ENCODE assay signal across 10 mouse cellular contexts in the genomic region with DNA sequence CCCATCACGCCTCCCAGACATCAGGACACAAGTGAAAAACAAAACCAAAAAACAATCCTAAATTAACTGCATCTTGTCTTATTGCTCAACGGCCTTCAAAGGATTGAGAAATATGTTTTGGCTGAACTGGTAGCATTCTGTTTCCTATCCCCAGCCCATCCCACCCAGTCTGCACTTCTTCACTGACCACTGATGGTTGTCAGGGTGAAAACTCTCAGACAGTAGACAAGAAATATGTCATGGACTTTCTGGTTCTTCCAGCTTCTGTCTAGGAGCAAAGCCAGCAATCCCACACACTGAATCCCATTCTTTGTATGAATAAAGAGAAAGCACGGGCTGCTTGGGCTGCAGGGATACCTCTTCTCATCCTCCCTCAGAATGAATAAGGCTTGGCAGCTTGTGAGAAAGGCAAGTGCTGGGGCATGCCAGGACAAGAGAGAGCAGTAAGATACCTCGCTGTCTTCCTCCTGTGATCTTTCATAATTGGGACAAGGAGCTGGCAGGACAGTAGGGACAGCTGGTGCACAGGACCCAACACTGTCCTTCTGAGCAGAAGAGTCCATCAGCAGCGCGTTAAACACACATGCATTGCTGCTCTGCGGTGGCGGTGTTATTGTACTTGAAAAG.
A peak's percentile ranks its signal among the peaks of the same experiment; 100 is the strongest.
DNase-seq lines count a peak whose midpoint lies in the region.
"Had no signal": no experiment of that assay in that cellular context is flagged by ENCODE, and none has a peak within 500 bp of the region (broad histone marks: within the 10 kb centered on the region; RNA-seq: fewer than 3 reads in every experiment).

No protein-coding gene starts in this region.

- intact Hi-C loops in left cerebral cortex, postnatal 36 days (cut with DNase I): no loop called here

- peak; percentile 5 to 9 for DNase-seq in layer of hippocampus, postnatal 14 days (ENCODE audit: low spot score in 2 of 2)
- DNase-seq in layer of hippocampus, postnatal 25 days (ENCODE audit: extremely low spot score in 1 of 2, low spot score in 1 of 2): no peak
- DNase-seq in cerebellum, adult 9-10 months: peak; percentile 46
- peak; percentile 14 to 22 for DNase-seq in left cerebral cortex, postnatal 36 days (ENCODE audit: low spot score in 2 of 2)
- peak; percentile 8 to 15 for DNase-seq in right cerebral cortex, adult 2 months (ENCODE audit: low spot score in 2 of 2)
- no peak for DNase-seq in heart, adult 8-10 months (ENCODE audit: low spot score)
- DNase-seq in urinary bladder, adult 2 months (ENCODE audit: low spot score): no peak
- DNase-seq in adrenal gland, adult (ENCODE audit: inconsistent age in 2 of 2, low spot score in 1 of 2): no peak
- DNase-seq: gastrocnemius, adult 2 months; kidney, postnatal 36 days had no signal

Comparison
In these comparisons a context has a peak if more than half of its experiments do, and no peak if none do; other contexts are left out.
1. DNase-seq: peak in layer of hippocampus, postnatal 14 days (2 of 2), cerebellum, adult 9-10 months (single experiment), left cerebral cortex, postnatal 36 days (2 of 2) and right cerebral cortex, adult 2 months (2 of 2); none in layer of hippocampus, postnatal 25 days (0 of 2), heart, adult 8-10 months (single experiment), urinary bladder, adult 2 months (single experiment) and adrenal gland, adult (0 of 2).